Mouse (Mus musculus) layer of hippocampus, adult 18-20 months (tissue): ENCODE measurements around the gene Dstyk. TPM values are rescaled to one million over a fixed set of nuclear protein-coding genes. Genes with fewer than 3 reads are reported as not detected.

Experiments
- DNase-seq, 2 experiments: peaks; one replicate each; pipeline ENCODE4 v3.0.0; 2022; ENCODE audit warnings: low spot score in 2 of 2
- total RNA-seq, 2 experiments: library from RNA; stranded (reverse); gene quantifications; 2 replicates each; pipeline ENCODE4 v1.2.3; 2021

Gene Dstyk
- total RNA-seq, 2 experiments from 2014 or later, result 53.2 to 53.9 TPM

DNA sequence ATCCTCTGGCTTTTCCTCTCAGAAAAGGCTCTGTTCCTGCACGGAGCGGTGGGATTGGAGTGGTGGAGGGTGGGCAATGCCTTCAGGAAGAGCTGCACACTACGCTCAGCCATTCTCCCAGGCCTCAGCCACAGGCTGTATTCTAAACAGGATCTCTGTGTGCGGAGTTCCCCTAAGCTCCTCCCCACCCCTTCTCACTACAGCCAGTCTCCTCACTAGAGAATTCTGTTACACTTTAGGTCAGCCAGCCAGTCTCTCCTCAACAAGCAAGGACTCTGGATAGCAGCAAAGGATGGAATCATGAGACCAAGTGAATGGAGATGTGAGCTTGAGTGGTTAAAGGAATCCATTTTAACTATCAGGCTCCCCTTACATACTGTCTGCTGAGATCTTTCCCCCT lies 29.4 kb upstream of the Dstyk start:
- peak in 1 of 2 experiments; percentile 78 for DNase-seq

DNA sequence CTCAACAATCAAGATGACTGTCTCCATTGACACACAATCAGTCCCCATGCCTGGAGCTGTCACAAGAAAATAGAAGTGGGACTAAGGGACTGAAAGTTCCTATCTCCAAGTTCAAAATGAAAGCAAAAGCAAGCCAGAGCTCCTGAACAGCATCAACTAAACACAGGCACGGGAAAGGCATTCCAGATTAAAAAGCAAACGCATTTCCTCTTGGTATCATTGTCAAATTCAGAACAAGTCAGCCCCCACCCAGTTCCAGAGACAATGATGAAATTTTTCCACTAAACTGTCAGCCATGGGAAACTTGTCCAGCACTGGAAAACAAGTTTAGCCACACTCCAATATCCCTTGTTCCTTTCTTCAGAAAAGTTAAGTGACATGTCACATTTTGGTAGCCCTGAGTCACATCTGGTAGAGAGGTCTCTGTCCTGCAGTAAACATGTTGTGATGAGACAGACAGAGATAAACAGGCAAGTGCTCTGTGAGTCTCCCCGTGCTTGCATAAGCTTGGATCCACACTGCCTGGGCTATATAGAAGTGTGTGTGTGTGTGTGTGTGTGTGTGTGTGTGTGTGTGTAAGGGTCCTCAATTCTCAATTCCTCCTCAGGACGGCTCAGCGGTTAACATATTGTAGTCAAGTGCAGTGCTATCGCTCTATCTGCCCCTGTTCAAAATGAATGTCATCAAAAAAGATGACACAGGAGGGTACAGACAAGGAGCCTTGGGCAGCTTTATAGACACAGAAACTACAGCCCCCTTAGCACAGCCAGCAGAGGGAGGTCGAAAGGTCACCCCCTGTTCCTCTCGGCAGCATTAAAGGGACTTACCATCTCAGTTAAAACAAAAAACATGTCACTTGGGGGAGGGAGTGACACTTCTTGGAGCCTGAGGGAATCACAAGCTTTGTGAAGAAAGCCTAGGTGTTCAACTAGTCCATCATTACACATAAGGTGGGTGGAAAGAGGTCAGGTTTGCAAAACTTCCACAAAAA lies 28.2 kb upstream of the Dstyk start:
- no peak for DNase-seq

DNA sequence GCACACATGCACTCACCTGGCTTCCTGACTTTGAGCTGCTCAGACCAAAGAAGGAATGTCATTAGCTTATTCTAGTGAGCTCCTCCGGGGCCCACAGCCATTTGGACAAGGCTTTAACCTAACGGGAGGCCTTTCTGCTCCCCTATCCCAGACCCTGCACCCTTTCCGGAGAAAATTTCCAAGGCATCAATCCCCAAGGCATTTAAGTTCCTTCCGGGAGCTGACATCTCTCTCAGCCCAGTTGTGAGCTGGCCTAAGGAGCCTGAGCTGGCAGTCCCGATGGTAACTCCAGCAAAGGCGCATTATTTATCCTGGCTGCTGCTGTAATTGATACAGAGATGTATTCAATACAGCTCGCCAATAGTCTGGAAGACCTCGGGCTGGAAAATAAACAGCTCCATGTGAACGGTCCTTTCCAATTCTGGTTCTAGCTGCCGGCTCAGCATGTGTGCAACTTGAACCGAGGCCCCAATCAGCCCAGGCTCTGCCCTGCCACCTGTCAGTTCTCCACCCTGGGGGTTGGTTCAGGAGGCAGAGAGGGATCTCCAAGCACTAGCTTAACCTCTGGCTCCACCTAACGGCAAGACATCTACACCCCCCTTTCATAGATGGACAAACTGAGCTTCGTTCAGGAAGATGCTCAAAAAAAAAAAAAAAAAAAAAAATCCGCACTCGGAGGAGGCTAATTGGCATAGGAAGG lies 27.3 kb upstream of the Dstyk start:
- DNase-seq, result peak; percentile 79 to 88

DNA sequence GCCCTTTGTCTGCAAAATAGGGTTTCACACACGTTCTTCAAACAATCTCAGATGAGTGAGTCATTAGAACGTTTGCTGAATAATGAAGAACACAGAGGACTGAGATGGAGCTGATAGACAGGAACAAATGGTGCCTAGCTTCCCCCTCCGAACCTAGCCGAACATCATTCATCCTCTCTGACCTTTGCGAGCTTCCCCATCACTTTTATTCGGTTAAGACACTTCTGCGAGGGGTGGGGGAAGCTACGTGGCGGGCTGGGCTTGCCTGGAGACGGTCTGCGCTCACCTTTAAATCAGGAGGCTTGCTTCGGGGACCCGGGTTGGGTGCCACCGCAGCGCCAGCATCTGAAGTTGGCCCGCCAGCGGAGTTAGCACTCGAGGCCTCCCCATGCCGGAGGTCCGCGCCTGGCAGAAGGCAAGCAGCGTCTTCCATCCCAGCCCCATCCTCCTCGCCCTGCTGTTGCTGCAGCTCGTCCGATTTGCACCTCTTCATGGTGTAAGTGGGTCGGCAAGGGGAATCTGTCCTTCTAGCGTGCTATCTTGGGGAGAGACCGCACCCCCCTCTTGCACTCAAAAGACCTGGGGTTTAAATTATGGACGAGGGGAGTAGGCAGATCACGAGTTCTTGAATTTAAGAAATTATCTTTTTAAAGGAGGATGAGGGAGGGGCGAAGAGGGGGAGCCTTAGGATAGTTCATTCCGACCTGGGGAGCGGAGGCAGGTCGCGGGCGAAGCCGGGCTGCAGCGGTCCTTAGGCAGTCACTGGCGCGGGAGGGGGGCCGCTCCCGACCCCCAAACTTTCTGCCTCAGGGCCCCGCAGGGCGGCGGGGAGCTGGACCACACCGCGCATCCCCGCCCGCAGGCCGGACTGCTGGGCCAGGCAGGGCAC lies 26.4 kb upstream of the Dstyk start, which contains the start of gene Tmcc2:
Tmcc2 (minus strand) TSS at position 591 of the 889 bp plus-strand sequence.
- peak in 1 of 2 experiments; percentile 48 for DNase-seq

DNA sequence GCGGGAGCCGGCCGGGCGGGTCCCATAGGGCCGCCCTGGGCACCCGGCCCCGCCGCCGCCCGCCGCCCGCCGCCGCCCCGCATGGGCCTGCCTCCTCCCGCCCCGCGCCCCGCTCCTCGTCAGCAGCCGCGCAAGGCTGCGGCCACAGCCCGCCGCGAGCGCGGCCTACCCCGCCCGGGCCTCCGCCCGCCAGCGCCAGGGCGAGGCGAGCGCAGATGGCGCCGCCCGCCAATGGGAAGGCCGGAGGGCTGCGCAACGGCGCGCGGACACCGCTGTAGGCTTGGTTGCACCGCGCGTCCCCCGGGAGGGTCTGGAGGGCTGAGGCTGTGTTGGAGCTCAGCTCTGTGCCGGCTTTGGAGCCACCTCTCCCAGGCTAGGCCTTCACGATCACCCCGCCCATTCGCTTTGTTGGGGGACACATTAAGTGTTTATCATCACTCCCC lies 25.8 kb upstream of the Dstyk start:
- peak; percentile 73 to 75 for DNase-seq

DNA sequence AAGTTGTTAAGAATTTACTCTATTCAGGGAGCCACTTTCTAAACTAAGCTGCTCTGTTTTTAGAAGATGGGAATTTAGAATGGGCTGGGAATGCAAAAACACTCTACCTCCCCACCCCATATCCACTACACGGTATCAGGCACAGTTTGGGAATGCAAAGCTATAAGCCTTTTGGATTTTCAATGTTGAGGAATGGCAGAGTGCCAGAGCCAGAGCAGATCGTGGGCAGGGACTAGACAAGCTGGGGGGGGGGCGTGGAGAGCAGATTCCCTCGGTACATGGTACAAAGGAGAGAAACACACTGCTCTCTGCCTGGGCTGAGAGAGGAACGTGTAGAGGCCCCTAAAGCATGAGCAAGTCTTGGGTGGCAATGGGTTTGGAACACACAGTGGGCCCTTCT lies 24.5 kb upstream of the Dstyk start:
- no peak for DNase-seq

DNA sequence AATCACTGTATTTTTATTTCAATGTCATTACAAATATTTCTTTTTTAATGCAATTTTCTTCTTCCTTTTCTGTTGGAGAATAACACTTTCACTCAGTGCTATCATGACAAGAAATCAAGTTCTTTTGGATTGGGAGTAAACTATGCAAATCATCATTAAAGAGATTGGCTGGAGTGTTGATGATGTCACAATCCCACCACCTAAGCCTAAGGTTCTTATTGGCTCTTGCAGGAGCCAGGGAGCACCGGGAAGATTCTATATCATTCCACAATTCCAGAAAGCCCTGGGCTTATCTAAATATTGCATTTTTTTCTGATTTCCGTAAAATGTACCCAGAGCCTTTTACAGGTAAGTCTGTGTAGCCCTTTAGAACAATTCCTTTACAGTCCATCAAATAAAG lies 20.6 kb upstream of the Dstyk start:
- DNase-seq, result no peak

DNA sequence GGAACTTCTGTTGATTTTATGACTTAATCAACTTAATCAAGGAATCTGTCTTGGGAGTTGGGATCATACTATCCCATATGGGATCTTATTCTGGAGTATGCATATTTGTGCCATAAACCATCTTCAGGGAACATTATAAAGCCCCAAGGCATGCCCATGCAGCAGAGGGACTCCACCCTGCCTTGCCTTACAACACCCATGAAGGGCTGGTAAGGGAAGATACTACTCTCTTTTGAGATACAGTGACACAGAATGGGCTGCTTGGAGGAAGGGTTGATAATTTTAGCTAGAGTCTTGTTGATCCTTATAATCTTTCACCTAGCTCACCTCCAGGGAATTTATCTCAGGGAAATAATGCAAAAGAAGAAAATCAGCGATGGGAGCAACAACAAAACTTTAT lies 16.8 kb upstream of the Dstyk start:
- no peak for DNase-seq

DNA sequence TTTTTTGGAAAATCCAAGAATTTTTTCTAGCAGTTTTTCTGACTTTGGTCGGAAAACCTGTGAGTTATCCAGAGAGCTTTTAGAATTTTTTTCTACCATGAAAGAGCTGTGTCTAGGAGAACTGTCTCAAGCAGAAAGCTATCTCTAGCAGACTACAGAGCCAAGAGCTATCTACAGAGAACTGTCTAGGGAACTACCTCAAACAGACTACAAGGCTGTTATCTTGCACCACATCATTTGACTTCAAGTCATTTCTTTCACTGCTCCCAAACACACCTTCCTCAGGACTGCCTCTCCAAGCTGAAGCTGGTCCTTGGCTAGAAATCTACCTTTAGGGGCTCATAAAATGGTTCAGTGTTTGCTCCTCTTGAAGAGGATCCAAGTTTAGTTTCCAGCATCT lies 15.5 kb upstream of the Dstyk start:
- DNase-seq, result no peak

DNA sequence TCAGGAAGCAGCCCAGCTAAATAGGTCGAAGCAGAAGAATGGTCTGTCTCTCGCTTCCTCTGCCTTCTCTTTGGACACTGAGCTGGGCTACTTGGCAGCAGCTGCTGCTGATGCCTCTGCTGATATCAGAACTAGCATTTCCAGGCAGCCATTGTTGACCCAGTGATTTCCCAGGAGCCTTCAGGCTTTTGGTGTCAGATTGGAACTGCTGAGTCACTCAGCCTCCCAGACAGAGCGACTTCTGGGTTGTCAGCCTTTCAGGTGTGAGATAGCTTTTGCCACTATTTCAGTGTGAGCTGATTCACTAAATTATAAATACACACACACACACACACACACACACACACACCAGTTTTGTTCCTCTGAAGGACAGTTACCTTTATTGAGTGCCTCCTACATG lies 6.7 kb upstream of the Dstyk start:
- DNase-seq, result no peak

DNA sequence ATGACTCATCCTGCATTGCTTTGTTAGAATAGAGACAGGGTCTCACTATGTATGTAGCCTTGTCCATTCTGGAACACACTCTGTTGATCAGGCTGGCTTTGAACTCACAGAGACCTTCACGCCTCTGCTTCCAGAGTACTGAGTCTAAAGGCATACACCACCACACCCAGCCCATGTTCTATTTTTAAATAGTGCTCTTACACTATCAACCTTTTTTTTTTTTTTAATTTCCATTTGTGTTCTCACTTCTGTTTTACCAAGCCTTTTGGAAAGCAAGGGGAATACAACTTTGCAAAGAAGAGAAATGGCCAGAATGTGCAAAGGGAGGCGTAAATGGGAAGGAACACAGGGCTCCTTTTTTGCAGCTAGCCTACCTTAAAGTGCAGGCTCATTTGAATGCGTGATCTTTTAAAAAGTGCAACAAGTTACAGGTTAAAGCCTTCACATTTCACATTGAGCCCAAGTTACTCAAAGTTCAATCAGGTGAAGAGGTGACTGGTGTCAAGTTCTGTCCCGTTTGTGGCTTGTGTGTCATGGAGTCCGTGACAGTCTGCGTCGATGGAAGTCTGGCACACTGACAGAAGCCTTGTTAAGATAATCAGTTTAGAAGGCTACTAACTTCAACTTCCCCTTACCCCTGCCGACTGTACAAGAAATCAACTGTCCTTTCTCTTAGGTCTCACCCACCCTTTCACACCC lies 962 bp upstream of the Dstyk start:
- DNase-seq, result no peak

DNA sequence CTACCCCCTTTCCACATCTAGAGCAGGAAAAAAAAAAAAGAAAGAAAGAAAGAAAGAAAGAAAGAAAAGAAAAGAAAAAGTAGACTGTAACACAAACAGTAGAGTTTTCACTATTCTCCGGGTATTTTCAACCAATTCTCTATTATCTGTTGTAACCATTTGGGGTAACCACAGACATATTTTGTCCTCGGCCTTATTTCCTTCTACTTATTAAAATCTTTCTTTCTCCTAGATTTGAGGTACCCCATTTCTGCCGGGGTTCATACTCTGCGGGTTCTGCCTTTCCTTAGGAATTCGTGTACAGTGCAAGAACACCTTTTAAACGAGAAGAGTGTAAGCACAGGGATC lies 438 bp upstream of the Dstyk start:
- DNase-seq, result no peak

DNA sequence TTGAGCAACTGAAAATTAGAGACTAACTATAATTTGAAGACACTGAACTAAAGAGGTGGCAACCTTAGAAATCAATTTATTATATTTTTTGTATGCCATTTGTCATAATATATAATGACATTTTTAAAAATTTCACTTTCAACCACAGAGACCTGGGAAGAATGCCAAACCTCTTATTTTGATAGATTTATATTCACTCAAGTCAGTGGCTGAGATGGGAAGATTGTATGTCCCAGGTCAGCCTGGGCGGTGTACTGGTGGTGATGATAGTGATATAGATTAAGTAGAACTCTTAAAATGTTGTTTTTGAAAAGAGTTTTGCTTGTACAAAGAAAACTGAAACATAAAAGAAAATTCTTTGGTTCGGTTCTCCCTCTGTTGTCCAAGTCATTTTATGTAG lies 2.9 kb downstream of the Dstyk start:
- DNase-seq, result no peak

DNA sequence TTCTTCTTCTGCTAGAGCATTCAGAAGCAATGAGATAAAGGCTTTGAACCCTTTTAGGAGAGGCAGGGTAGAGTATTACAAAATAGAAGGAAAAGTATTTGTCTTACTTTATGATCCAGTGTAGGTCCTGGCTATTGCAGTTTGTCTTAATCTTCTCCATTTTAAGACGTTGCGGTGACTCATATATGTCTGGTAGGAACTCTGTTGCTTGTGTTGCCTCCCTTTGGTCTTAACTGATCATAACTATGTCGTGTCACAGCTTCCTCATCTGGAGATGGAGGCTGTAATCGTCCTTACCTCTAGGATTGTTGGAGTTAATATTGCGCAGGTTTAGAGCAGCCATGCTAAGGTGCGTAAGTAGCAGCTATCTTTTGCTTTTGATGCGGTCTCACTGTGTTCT lies 3.3 kb downstream of the Dstyk start:
- no peak for DNase-seq

DNA sequence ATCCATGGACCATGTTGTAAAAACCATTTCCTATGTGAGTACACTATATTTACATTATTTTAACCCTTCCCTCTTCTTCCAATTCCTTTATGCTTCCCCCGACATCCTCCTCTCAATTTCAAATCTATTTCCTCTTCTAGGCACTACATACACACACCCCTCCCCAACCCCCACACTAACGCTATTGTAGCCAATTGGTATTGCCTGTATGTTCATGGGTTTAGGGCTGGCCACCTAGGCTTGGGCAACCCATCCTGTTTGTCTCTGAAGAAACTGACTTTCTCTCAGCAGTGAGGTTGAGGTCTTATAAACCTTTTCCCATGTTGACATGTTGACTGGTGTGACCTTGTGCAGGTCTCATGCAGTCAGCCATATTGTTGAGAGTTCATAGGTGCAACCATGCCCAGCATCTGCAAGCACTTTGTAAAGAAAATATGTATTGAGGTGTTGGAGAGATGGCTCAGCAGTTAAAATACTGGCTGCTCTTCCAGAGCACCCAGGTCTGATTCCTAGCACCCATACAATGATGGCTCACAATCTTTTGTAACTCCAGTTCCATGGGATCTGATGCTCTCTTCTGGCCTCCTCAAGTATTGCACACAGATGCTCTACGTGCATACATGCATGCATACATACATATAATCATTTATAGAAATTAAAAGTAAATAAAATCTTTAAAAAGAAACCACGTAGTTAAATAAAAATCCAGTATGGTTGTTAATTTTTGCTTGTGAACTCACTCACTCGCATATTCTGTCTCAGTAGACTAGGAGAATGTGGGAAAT lies 5.7 kb downstream of the Dstyk start:
- no peak for DNase-seq

DNA sequence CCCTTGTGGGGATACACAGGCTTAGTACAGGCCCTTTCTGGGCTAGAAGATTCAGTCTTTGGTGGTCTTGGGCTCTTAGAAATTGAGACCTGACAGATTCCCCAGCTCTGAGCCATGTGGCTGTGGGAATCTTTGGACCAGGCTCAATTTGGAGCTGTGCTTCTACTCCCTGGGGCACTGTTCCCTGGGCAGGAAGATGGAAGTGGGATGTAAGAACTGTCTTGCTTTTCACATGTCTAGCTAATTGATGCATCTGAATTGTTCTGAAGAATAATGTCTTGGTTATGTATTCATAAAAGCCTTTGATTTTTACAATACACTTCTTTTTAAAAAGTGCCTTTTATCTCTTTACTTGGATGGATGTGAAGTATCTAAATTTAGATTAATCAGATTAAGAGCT lies 8.2 kb downstream of the Dstyk start:
- DNase-seq, result no peak

DNA sequence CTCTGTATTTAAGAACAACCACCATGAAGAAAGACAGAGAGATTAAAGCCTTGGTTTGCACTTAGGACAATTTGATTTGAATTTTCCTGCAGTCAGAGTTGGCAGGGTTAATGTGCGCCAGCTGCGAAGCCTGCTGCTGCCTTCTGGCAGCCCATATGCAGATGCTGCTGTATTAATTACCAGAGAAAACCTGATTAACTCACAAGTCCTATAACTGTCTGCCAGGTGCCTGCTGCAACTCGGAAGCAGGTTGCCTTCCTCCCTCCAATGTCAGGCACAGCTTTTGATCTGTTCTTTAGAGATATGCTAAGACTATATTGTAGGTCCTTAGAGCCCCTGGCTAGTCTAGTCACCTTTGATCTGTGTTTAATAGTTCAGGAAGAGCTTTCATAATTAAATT lies 13.5 kb downstream of the Dstyk start:
- DNase-seq, result peak; percentile 25 to 41

DNA sequence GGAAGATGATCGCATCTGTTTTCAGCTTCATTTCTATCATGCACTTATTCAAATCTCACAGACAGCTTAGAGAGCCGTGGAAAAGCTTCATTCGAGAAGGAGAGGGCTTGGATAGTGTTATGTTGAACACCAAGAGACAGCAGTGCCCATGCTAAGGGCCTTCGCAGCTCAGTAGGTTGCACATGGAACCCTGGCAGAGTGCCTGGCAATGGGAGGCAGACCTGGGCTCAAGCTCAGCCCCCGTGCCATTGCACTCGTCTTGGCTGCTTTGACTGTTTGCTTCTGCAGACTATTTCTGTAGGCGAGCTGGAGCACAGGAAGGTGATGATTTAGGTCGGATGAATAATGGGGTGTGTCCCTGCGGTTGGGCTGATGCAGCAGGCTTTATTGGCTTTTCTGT lies 14.4 kb downstream of the Dstyk start:
- peak; percentile 19 to 73 for DNase-seq

DNA sequence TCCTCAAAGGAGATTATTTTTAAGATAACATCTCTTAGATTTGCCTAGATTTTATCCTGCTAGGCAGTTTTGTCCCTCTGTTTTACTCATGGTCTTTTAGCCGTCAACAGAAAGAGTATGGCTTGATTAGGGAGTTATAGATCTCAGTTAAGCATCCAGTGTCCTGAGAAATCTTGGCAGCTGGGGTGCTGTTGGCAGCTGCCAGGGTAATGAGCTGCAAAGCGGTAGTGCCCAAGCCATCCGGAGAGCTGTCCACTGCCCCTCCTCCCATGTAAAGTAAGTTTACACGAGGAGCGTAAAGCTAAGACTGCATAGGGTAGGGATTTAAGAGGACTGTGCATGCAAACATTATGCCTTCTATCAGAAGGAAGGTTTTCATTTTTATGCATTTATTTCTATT lies 16.0 kb downstream of the Dstyk start:
- no peak for DNase-seq

DNA sequence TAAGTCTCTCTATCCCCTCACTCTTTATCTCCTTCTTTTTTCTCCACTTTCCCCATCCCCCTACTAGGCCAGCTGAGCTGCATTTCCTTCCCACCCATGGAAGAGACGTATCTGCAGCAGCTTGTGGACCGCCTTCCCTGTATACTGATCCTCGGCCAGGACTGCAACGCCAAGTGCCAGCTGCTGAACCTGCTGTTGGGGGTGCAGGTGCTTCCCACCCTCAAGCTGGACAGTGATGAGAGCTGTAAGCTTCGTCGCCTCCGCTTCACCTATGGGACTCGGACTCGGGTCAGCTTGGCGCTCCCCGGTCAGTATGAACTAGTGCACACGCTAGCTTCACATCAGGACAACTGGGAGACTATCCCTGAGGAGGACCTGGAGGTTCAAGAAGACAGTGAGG lies 16.7 kb downstream of the Dstyk start:
- no peak for DNase-seq
